Mouse (Mus musculus) right cerebral cortex, postnatal 25 days (tissue): ENCODE measurements around the gene Taf1.

Experiments
- DNase-seq: peaks from one replicate; pipeline ENCODE4 v3.0.0; 2022

Gene Taf1

DNA sequence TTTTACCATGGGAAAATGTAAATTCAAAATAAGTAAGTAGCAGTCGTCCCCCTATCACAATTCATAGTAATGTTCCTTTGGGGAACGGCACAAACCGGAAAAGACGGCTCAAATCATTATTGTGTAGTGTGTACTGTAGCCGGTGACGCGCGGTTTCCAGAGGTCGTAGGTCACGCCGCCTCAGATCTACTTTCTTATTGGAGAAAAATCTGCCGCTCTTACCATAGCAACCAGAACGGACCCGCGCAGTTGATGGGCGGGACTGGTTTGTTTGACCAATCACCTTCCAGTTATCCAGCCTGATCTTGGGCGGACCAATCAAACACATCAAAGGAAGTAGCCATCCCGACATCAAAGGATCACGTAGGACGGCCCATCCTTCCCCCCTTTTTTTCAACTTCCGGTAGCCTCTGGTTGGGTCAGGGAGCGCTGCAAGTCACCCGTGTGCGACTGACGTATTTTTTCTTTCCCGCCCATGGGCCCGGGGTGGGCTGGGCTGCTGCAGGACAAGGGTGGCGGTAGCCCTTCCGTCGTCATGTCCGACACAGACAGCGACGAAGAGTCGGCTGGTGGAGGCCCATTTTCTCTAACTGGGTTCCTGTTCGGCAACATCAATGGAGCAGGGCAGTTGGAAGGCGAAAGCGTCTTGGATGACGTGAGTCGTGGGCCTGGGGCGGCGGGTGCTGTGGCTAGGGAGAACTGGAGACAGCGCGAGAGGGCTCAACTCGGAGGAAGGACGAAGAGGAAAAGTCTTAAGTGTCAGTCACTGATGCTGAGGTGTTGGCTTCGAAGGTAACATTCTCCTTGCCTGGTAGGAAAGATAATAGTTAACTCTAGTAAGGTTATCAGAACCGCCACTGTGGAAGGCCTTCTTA, at the start of gene Taf1:
Taf1 (plus strand) TSS at position 388 of the 875 bp plus-strand sequence.
- peak; percentile 91 for DNase-seq

DNA sequence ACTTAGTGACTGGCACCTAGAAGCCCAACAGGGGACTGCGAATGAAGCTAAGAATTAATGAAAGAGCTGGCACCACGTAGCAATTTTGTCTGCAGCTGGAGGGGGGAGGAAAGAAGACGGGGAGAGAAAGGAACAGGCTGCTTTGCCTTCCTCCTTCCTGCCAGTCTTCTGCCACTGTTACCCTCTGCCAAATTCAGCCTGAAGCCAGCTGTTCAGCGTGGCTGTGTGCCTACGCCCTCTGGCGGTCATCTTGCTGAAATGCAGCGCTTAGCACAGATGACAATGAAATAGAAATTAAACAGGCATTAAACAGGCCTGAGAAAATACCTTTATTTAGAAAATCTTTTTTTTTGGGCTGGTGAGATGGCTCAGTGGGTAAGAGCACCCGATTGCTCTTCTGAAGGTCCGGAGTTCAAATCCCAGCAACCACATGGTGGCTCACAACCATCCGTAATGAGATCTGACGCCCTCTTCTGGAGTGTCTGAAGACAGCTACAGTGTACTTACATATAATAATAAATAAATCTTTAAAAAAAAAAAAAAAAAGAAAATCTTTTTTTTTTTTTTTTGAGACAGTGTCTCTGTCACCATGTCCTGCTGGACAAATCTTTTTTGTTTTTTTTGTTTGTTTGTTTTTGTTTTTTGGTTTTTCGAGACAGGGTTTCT, 45.9 kb upstream of the Taf1 start:
- peak; percentile 21 for DNase-seq

DNA sequence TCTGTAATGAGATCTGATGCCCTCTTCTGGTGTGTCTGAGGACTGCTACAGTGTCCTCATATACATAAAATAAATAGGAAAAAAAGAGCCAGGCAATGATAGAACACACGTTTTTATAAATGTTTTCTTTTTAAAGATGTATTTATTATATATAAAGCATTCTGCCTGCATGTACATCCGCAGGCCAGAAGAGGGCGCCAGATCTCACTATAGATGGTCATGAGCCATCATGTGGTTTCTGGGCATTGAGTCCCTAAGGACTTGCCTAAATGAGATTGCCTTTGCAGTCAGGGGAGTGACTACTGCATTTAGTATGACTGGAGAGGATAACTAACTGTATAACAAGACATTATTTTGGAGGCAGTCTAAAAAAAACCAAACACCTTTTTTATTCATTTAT, 27.9 kb upstream of the Taf1 start:
- DNase-seq = no peak

DNA sequence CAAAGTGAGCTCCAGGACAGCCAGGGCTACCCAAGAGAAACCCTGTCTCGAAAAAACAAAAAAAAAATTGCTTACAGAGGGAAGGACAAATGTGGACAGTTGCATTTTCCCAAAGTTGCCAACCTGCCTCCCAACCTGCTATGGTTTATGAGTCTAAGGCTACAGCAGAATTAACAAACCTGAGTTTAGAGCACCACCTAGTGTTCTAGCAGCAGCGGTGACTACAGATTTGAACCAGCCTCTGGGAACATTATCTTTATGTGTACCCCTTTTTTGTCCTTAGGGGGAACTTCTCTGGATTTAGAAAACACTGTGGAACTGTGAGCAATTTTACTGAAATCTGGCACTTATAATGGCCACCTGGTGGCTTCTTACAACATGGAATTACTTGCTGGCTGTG, 16.8 kb upstream of the Taf1 start:
- DNase-seq = peak; percentile 3

DNA sequence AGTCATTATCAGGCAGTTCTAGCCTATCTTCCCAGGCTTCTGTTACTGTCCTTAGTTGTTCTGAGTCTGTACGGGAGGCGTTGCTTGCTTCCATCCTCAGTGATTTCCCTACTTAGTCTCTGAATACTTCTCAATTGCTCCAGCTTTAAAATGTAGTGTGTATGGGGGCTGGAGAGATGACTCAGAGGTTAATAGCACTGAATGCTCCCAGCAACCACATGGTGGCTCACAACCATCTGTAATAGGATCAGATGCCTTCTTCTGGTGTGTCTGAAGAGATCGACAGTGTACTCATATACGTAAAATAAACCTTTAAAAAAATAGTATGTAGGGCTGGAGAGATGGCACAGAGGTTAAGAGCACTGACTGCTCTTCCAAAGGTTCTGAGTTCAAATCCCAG, 14.5 kb upstream of the Taf1 start:
- no peak for DNase-seq

DNA sequence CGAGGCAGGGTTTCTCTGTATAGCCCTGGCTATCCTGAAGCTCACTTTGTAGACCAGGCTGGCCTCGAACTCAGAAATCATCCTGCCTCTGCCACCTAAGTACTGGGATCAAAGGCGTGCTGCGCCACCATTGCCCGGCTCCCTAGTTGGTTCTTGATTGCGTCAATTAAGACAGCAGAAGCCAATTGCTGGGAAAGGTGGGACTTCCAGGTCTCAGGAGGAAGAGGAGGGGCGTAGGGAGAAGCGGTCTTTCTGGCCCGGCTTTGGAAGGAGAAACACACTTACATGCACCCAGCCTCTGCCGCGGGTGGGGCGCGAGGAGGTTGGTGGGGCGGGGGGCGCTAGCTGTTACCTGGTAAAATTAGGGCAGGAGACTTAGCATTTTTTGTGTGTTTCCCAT, 10.5 kb upstream of the Taf1 start:
- no peak for DNase-seq

DNA sequence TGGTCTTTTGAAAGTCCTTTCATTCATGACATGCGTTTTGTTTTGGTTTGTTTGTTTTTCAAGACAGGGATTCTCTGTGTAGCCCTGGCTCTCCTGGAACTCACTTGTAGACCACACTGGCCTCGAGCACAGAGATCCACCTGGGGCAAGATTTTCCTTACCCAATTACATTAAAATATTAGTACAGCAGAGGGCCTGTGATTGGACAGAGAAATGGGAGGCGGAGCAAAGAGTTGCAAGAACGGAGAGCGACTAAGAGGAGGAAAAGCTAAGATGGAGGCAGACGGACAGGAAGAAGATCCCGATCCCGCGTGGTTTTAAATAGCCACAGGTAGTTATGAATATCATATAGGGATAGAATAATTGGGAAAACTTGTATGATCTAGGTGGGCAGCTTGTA, 5.2 kb upstream of the Taf1 start:
- no peak for DNase-seq

- no peak for DNase-seq
Measured at GRCm38 (mm10) chrX:101585455-101585854, 52.9 kb downstream of the Taf1 start.

GRCm38 (mm10) chrX:101616183-101616582, 83.6 kb downstream of the Taf1 start:
- DNase-seq = no peak

GRCm38 (mm10) chrX:101617889-101618288, 85.4 kb downstream of the Taf1 start:
- no peak for DNase-seq

GRCm38 (mm10) chrX:101620317-101620716, 87.8 kb downstream of the Taf1 start:
- DNase-seq = no peak

DNA sequence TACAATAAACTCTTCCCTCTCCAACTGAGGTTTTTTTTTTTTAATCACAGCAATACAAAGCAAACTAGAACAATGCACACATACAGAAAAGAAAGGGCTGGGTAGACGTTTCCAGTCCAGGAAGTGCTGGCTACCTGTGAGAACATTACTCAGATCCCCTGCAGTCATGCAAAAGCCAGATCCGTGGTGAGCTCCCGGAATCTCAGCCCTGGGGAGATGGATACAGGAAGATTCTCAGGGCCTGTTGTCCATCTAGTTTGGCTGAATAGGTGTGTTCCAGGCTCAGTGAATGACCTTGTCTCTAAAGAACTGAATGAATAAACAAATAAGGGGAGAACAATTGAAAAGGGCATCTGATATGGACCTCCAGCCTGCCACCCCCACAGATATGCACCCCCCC, 90.0 kb downstream of the Taf1 start:
- DNase-seq = no peak

- no peak for DNase-seq
Measured at GRCm38 (mm10) chrX:101636821-101637525, 104.4 kb downstream of the Taf1 start.

DNA sequence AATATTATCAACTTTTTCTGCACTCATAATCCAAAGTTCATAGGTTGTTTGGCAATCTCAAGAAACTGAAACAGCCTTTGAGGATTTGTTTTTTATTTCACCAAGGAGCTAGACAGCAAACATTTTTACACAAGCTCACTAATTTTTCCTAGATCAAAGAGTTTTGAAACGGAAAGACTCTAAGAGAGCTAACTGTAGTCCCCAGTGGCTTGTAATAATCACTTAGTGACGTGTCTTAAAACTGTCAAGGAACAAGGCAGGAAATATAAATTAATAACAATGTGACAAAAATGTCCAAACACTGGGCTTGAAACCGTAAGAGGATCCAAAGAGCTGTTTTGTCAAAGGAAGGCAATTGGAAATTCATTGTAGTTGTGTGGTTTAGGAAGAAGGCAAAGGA, 106.3 kb downstream of the Taf1 start:
- no peak for DNase-seq

GRCm38 (mm10) chrX:101639306-101639705, 106.8 kb downstream of the Taf1 start:
- DNase-seq = no peak

GRCm38 (mm10) chrX:101639741-101640166, 107.2 kb downstream of the Taf1 start, which contains the start of gene Ogt:
Gene Ogt (plus strand): TSS chrX:101640060.
- peak; percentile 82 for DNase-seq

- DNase-seq = peak; percentile 13
Measured at GRCm38 (mm10) chrX:101640194-101641160, 107.9 kb downstream of the Taf1 start.

DNA sequence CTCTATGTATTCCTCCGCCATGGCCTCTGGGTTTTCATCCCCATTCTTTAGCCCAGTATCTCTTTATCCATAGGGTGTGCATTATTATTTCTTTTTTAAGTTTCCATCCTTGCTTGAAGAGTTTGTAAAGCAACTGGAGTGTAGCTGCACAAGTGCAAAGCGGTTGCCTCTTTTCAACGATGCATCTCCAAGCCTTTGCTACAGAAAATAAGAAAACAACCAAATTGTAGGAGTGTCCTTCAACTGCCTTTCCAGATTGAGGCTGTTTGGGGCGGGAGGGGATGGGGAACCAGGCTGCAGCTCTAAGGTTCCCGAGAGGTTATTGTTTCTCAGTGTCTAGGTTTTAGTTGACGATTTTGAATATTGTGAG, 108.6 kb downstream of the Taf1 start:
- no peak for DNase-seq

GRCm38 (mm10) chrX:101642091-101642490, 109.6 kb downstream of the Taf1 start:
- no peak for DNase-seq

DNA sequence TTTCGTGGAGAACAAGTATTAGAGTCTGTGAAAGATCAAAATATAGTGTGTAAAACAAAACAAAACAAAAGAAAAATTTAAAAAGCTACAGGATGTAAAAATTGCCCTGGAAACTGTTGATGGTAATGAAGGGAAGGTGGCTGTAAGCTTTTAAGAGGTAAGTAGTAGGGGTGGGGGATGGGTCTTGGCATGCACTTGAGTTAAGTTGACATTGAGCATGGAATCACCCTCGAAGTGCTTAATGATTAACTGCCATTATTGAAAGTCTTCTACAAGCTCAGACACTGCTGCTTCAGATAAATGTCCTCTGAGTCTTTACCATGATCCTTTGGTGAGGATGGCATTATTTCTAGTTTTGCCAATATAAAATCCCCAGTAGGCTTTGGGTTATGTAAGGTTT, 112.8 kb downstream of the Taf1 start:
- DNase-seq = no peak

DNA sequence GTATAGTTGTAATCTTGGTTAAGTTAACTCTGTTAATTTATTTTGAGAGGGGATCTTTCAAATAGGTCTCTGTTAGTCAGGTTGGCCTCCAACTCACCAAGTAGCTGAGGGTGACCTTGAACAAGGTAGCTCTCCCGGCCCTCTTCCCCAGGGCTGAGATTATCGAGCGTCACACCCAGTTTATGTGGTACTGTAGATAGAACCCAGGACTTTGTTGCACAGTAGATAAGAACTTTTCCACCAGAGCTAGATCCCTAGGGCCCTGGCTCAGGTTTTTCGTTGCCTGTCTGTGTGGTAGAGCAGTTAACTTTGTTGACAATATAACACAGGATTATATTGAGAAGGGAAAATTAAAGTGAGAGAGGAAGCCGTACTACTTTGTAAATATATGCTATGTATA, 114.1 kb downstream of the Taf1 start:
- no peak for DNase-seq
